Mouse (Mus musculus) heart, adult 10 weeks (tissue): ENCODE data around the gene Olfr667. TPM values are rescaled to one million over a fixed set of nuclear protein-coding genes. Genes with fewer than 3 reads are reported as not detected.

Source experiments
- polyA plus RNA-seq: library from polyadenylated mRNA; stranded (reverse); fragments of 350-450 nt; fragmentation: Illumina TruSeq; extraction: RNeasy Lipid Tissue Mini Kit (QIAGEN cat#74804); gene quantifications from one replicate; pipeline ENCODE4 v1.2.3, GENCODE M21; 2014; ENCODE audit warnings: low read depth, low replicate concordance

Olfr667 gene
- polyA plus RNA-seq = not detected

GRCm38 (mm10) chr7:104921382-104921781 lies at the start of gene Olfr667:
Gene Olfr667 (minus strand): TSS chr7:104921482.

GRCm38 (mm10) chr7:104962520-104962919 lies 41.2 kb upstream of the Olfr667 start, which contains the start of gene Olfr670:
Gene Olfr670 (minus strand): TSS chr7:104962620.

DNA sequence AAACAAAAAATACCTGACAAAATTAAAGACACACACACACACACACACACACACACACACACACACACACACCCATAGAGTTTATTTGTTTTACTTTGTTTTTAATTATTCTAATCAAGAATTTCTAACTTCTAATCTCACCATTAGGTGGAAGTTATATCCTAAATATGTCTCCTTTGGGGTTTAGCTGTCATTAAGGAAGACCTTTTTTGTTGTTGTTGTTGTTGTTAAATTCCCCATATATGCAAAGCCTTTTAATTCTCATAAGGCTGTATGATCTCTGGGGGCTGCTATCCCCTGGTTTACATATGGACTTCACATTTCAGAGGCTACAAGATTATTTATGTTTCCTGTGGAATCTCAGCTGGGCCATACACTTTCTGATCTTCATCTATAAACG lies 12.7 kb upstream of the Olfr667 start, which contains the start of gene Olfr669:
Olfr669 (plus strand) TSS at position 301 of the 400 bp plus-strand sequence.

DNA sequence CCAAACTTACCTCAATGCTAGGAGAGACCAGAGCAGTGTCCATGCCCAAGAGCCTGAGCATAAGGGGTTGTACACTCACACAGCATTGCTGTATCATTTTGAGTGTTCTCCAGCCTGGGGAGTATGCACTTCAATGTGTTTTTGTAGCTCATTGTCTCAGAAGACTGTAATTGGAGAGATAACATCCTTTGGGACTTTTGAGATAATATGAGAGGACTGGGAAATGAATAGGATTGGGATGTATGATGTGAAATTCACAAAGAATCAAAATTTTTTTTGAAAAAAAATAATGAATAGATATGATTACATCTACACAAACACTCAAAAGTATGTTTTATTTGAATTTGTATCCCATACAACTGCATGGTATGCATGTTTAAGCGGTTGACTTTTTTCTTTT lies 6.7 kb upstream of the Olfr667 start, which contains the start of gene Olfr668:
Olfr668 (minus strand) TSS at position 101 of the 400 bp plus-strand sequence.

GRCm38 (mm10) chr7:104895852-104896251 lies 25.4 kb downstream of the Olfr667 start, which contains the start of gene Olfr666:
Gene Olfr666 (minus strand): TSS chr7:104895952.

GRCm38 (mm10) chr7:104877731-104878130 lies 43.6 kb downstream of the Olfr667 start, which contains the start of gene Olfr665:
Gene Olfr665 (plus strand): TSS chr7:104878031.

Other genes with a start within 250 kb of the Olfr667 start
- not detected for gene Olfr661, start 235.0 kb downstream of the Olfr667 start, polyA plus RNA-seq
- gene Usp17le, start 144.0 kb downstream of the Olfr667 start, polyA plus RNA-seq = not detected
- not detected for gene Usp17lb, start 78.9 kb downstream of the Olfr667 start, polyA plus RNA-seq
- gene Usp17la, start 64.5 kb downstream of the Olfr667 start, polyA plus RNA-seq = not detected
- gene Olfr665, start 43.5 kb downstream of the Olfr667 start, polyA plus RNA-seq = not detected
- gene Olfr666, start 25.5 kb downstream of the Olfr667 start, polyA plus RNA-seq = not detected
- not detected for gene Olfr668, start 6.6 kb upstream of the Olfr667 start, polyA plus RNA-seq
- not detected for gene Olfr669, start 12.8 kb upstream of the Olfr667 start, polyA plus RNA-seq
- gene Olfr670, start 41.1 kb upstream of the Olfr667 start, polyA plus RNA-seq = not detected
- gene Olfr671, start 57.6 kb upstream of the Olfr667 start, polyA plus RNA-seq = not detected
- not detected for gene Olfr672, start 80.5 kb upstream of the Olfr667 start, polyA plus RNA-seq
- gene Olfr675, start 107.0 kb upstream of the Olfr667 start, polyA plus RNA-seq = not detected
- not detected for gene Olfr676, start 111.2 kb upstream of the Olfr667 start, polyA plus RNA-seq
- gene Olfr677, start 129.9 kb upstream of the Olfr667 start, polyA plus RNA-seq = not detected
- gene Olfr678, start 143.0 kb upstream of the Olfr667 start, polyA plus RNA-seq = not detected
- gene Olfr679, start 159.7 kb upstream of the Olfr667 start, polyA plus RNA-seq = not detected
- not detected for gene Olfr680-ps1, start 171.3 kb upstream of the Olfr667 start, polyA plus RNA-seq
- not detected for gene Olfr681, start 195.4 kb upstream of the Olfr667 start, polyA plus RNA-seq
- gene Olfr683, start 225.5 kb upstream of the Olfr667 start, polyA plus RNA-seq = not detected
- not detected for gene Olfr684, start 242.2 kb upstream of the Olfr667 start, polyA plus RNA-seq